ENCODE assay signal across 17 mouse cellular contexts in genomic region chr5:64206875-64207274, GRCm38 (mm10).
"Had no signal": no experiment of that assay in that cellular context is flagged by ENCODE, and none has a peak within 500 bp of the region (broad histone marks: within the 10 kb centered on the region; RNA-seq: fewer than 3 reads in every experiment).

No protein-coding gene starts in this region.

- H3K36me3 ChIP-seq: midbrain, embryonic 10.5 days; midbrain, embryonic 12.5 days; neural tube, embryonic 12.5 days; neural tube, embryonic 15.5 days had no signal

- DNase-seq: lung, adult 18-20 months; lung, embryonic 14.5 days; lung, postnatal 10 days; lung, postnatal 4 days; midbrain, embryonic 14.5 days; retina, postnatal 1 day; right cerebral cortex, adult 18-20 months; spleen, adult 18-20 months; thymus, adult 18-20 months; thymus, postnatal 14 days; thymus, postnatal 36 days had no signal

- ATAC-seq: midbrain, embryonic 16.5 days had no signal

- H3K4me1 ChIP-seq: midbrain, embryonic 12.5 days; neural tube, embryonic 12.5 days had no signal

- H3K4me2 ChIP-seq: lung, embryonic 14.5 days; midbrain, embryonic 12.5 days; neural tube, embryonic 12.5 days; neural tube, embryonic 15.5 days had no signal

- H3K9me3 ChIP-seq: midbrain, embryonic 10.5 days; midbrain, embryonic 12.5 days; neural tube, embryonic 12.5 days; neural tube, embryonic 15.5 days had no signal

- H3K9ac ChIP-seq: lung, embryonic 14.5 days; midbrain, embryonic 12.5 days; neural tube, embryonic 12.5 days; neural tube, embryonic 15.5 days had no signal

- H3K4me3 ChIP-seq: midbrain, embryonic 10.5 days; midbrain, embryonic 12.5 days; myocyte; neural tube, embryonic 12.5 days; neural tube, embryonic 15.5 days had no signal

- H3K27me3 ChIP-seq: midbrain, embryonic 12.5 days; neural tube, embryonic 12.5 days; neural tube, embryonic 15.5 days had no signal

- H3K27ac ChIP-seq: midbrain, embryonic 10.5 days; midbrain, embryonic 12.5 days; neural tube, embryonic 12.5 days; neural tube, embryonic 15.5 days had no signal
